Mouse (Mus musculus): ENCODE results near the gene Fads3.

DNA sequence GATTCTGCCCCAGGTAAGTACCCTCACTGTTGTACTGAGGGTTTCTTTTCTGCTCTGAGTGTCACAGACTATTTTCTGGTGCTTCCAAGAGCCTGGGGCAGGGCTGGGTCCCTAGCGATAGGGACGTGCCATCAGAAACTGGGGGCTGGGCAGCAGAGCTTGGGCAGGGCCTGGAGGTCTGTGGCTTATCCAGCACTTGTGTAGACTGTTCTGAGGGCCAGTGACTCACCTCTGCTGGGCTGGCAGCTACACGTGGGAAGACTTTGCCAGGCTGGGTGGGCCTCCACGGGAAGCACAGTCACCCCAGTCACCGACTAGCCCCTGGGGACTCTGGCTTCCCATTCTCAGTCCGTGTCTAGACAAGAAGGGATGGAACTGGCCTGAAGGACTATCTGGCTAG is 863 bp downstream of the Fads3 start:
- no peak for TF ChIP-seq CTCF (IDR thresholded peaks at IDR 0.05; ENCODE audit: low read depth, low read length)
- no peak for TF ChIP-seq POLR2A (IDR thresholded peaks at IDR 0.05; ENCODE audit: extremely low read depth, insufficient read depth, low read length)

Measured in liver, adult 2 months (tissue).